Mouse (Mus musculus) liver, adult 2 months (tissue): ENCODE results near the gene Qsox2.

ENCODE experiments used
- CTCF ChIP-seq: fragments of 200-500 bp; IDR thresholded peaks from 2 replicates; pipeline ENCODE4 v1.5.1; 2011; ENCODE audit warnings: low read depth, low read length, control low read depth
- POLR2A ChIP-seq: fragments of 200-500 bp; IDR thresholded peaks from 2 replicates; pipeline ENCODE4 v1.6.1; 2011; ENCODE audit warnings: low read length, control low read depth; ENCODE audit not compliant: insufficient read depth; ENCODE audit errors: extremely low read depth

DNA sequence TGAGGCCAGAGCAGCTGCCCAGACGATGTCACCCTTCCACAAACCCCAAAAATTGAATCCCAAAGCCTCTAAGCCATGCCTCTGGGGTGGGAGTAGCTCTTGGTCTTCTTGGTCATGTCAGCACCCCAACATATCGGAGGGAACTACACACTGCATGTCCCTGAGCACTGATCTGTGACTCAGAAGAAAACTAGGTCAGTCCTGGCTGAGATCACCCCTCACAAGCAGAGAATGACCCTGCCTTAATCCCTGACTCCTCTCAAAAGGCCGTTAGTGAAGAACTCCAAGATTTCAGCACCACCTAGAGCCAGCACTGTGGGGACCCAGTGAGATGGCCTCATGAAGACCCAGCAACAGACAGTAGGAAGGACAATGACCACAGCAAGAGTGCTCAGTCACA, 30.9 kb upstream of the Qsox2 start:
- no peak for TF ChIP-seq POLR2A
- no peak for TF ChIP-seq CTCF
